Mouse (Mus musculus) CD8-positive naive resting alpha-beta T cell, adult 2 months (primary cell): ENCODE data around the gene Igsf8.

ENCODE experiments used
- DNase-seq, 2 experiments: peaks; one replicate each; pipeline ENCODE4 v3.0.0; 2022; ENCODE audit warnings: low read depth in 2 of 2, low spot score in 2 of 2

Igsf8 gene

DNA sequence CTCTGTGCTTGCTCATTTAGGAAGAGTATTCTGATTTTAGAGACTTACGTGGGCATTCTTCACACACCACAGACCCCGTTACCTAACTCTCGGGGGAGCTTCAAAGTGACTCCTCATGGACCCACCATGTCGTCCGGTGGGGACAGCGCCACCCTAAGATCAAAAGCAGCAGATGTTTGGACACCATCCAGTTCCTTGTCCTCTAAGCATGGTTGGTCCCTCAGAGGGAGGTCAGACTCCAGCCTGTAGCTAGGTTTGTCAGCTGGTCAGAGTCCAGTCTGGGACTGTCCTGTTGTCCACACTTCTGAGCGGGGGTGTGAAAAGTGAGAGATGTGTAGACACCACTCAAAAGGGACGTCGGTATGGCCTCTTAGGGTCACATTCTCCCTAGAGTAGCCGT is 85.3 kb downstream of the Igsf8 start:
- DNase-seq, result no peak

DNA sequence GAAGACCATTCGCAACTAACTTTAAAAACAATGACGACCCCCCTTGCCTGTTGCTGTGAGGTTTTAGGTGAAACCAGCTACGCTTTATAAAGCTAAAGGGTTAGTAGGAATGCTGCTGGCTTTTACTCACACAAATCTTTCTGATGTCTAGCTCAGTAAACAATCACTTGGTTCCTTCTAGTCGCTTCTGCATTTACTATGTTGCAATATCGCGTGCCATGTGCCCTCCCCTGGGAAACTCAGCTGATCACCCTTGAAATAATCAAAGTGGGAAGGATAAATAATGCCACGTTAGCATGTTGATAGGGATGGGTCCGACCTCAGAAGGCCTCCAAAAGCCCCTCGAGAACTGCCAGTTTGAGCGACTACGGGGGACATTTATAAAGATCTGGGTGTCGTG is 85.9 kb downstream of the Igsf8 start:
- DNase-seq, result no peak

DNA sequence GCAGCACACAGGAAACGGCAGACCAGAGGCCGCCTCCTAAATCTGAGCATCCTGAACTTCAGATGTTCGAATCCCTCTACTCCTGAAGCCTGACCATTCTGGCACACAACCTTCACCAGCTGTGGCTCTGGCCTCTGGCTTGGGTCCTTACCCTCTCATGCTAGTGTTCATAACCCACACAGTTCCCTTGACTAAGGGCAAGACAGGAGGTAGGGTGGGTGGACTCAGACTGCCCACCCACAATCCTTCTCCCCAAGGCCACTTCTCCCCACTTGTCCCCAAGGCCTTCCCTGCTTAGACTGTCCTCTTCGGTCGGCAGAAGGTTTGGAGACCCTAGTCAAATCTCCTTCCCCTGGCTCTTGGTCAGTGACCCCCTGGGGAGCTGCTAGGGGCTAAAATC is 88.1 kb downstream of the Igsf8 start:
- DNase-seq, result no peak

DNA sequence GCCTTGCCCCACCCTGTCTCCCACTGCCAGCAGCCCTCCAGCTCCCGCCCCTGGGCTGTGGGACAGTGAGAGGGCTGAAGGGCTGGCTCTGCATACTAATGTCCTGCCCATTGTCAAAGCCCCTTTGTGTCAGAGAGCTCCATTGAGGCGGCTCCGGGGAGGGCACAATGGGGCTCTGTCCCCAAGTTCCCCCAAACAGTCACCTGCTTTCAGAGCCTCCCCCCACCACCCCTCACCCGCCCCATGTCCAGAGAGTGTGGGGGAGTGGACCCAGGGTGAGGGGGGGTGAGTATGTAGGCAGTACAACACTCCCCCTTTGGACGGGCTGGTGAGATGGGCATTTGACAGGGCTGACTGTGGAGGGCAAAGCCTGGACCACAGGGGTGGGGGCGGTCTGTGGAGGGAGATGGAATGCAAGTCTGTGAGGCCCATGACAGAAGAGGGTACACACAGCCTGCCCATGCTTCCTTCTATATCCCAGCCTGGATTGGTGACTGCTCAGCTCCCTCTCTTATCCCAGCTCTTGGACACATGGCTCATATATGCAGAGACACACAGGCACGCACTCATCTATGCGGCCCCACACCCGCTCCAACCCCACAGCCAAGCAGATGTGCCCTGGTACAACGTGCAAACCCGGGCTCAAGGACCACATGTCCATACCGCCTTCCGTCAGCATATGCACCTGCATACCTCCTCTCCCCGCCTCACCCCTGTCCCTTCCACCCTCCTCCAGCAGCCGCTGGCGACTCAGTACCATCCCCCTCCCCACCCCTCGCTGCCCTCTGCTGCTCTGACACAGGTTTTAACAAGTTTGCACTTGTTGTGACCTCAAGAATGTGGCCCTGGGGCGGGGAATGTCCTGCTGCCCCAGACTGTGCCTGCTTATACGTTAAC is 88.7 kb downstream of the Igsf8 start:
- no peak for DNase-seq

DNA sequence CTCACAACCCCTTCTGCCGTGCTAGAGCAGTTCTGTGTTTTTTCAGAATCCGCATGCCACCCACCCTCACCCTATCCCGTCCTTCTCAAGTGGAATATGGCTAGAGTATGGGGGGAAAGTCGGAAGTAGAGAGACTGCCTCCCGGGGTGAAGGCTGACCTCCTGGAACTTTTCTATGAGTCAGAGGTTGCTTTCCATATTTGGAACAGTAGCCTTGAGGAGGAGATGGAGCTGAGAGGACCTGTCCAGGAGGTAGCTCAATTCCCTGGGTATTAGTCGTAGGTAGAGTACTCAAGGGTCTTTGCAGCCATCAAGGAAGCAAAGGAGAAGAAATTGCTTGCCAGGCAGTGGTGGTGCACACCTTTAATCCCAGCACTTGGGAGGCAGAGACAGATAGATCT is 90.6 kb downstream of the Igsf8 start:
- no peak for DNase-seq

DNA sequence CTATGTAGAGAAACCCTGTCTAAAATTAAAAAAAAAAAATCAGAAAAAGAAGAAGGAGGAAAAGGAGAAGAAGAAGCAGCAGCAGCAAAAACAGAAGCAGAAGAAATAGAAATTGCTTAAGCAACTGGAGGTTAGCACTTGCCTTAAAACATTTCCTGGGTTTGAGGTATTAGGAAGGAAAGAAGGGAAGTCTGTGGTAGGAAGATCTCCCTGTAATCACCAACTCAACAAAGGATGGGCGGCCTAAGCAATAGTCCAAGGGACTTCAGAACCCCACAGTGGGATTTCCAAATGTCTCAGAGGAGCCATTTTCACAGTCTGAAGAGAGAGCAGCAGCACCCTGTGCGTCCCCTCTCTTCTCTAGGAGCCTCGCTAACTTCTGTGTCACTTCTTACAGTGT is 91.0 kb downstream of the Igsf8 start:
- no peak for DNase-seq

DNA sequence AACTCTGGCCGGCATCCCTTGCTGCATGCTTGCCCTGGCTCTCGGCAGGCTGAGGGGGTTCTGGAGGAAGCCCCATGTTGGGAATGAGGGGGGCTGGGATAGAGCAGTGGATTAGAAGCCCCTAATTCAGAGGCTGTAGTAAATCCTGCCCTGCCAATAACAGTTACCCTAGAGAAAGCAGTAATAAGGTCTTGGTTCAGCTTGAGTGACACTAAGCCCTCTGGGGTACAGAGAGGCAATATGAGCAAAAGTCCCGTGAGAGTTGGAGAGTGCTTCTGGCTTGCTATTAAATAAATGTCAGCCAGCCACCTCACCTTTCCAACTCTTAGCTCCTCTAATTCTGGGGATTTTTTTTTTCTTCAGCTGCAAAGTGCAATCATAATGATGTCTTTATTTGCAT is 93.9 kb downstream of the Igsf8 start:
- DNase-seq, result no peak

DNA sequence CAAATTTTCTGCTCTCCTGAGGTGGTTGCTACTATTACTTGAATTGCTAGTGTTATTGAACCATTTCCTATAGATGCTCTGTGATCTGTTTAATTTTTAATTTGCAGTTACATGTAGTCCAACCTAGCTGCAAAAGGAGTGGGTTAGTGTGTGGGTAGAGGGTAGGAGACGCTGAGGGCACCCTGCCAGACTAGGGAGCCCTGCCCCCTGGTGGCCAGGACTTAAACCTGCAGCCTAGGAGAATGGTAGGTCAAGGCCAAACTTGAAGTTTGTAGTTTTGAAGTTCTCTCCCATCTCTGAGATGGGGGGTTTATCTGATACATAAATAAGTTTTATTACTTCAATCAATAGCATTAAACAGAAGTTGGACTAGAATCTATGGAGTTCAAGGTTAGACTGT is 96.1 kb downstream of the Igsf8 start:
- peak; percentile 47 to 55 for DNase-seq

DNA sequence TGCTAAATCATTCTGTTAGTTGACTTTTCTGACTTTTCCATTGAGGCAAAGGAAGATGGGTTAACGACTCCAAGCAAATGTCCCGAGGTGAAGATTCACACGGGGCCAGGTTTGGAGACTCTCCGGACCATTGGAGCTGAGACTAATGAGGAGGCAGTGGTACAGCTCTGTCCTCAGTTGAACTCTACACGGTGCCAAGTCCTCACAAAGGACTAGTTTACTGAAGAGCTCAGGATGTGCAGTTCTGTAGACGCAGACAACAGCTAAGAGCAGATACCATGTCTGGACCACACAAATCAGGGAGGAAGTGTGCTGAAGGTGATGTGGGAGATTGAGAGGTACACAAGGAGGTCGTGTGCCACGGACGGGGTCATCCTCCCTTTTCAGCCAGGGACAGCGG is 96.9 kb downstream of the Igsf8 start:
- no peak for DNase-seq

DNA sequence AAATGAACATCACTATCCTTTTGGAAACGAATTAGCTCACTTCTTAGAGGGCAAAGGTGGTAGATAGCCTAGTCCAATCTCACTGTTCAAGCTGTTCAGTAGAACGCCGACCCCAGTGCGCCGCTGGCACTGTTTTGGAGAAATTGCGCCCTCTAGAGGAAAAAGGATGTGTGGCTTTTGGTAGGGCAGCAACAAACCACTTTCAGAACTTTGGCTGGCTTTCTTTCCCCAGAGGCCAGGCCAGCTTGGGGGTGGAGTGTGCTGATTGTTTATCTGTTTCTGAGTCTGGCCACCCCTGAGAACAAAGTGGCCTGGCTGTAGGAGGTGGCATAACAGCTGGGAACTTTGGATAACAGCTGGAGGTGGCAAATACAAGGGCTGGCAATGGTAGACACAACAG is 103.2 kb downstream of the Igsf8 start:
- peak; percentile 18 to 39 for DNase-seq

DNA sequence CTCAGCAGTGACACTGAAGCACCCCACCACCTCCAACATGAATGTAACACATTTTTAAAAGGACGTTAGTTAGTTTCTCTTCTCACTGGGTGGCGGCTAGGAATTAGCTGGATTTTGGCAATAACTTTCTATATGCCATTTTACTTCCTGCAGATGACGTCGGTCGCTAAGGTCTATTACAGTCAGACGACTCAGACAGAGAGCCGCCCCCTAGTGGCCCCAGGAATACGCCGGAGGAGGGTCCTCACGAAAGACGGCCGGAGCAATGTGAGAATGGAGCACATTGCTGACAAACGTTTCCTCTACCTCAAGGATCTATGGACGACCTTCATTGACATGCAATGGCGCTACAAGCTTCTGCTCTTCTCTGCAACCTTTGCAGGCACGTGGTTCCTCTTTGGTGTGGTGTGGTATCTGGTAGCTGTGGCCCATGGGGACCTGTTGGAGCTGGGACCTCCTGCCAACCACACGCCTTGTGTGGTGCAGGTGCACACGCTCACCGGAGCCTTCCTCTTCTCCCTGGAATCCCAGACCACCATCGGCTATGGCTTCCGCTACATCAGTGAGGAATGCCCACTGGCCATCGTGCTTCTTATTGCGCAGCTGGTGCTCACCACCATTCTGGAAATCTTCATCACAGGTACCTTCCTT is 107.5 kb downstream of the Igsf8 start:
- peak; percentile 67 to 77 for DNase-seq
